Mouse (Mus musculus): ENCODE results near the gene Tdgf1. TPM values are rescaled to one million over a fixed set of nuclear protein-coding genes. Genes with fewer than 3 reads are reported as not detected.

Gene Tdgf1
- polyA plus RNA-seq, 1 experiment from 2014 or later, result not detected

DNA sequence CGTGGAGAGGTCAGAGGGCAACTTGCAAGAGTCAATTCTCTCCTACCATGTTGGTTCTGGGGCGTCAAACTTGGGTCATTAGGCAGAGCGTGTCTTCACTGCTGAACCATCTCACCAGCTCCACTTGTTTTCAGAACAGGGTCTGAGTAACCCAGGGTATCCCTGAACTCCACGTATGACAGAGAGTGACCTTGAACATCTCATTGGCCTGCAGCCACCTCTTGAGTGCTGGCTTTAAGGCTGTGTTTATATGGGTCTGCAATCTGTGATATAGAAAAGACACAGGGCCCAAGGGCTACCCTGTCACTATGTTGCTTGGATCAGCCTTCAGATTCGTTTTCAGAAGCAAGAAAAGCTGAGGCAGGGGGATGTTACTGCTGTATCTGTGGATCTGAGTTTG is 13.7 kb upstream of the Tdgf1 start:
- WGBS (ENCODE audit: insufficient replicate concordance), result 69% methylated on average over 5 of the region's 5 CpGs
- H3K9me3 ChIP-seq (ENCODE audit: low read length), result no peaks in the 10 kb centered on the region
- H3K9ac ChIP-seq (replicated peaks), result no peak overlapping the region
- H3K27me3 ChIP-seq (ENCODE audit: insufficient read depth, low read length), result 0 out of 2 replicates have a peak, but pooled peaks cover 2% of the 10 kb centered on the region
- no peak overlapping the region for H3K4me3 ChIP-seq (ENCODE audit: low read depth, low read length)
- ATAC-seq, result no peak
- no peak overlapping the region for H3K27ac ChIP-seq (ENCODE audit: low read depth)
- no peaks in the 10 kb centered on the region for H3K36me3 ChIP-seq (replicated peaks; ENCODE audit: insufficient read depth, low read length)
- H3K4me1 ChIP-seq (ENCODE audit: insufficient read depth), result no peaks in the 10 kb centered on the region
- TF ChIP-seq CTCF (IDR thresholded peaks at IDR 0.05; ENCODE audit: low read depth) (no peak), EP300 (IDR thresholded peaks at IDR 0.05; ENCODE audit: low read depth) (no peak)
- DNase-seq, result no peak
- H3K4me2 ChIP-seq (ENCODE audit: low read depth, low read length), result no peak overlapping the region

DNA sequence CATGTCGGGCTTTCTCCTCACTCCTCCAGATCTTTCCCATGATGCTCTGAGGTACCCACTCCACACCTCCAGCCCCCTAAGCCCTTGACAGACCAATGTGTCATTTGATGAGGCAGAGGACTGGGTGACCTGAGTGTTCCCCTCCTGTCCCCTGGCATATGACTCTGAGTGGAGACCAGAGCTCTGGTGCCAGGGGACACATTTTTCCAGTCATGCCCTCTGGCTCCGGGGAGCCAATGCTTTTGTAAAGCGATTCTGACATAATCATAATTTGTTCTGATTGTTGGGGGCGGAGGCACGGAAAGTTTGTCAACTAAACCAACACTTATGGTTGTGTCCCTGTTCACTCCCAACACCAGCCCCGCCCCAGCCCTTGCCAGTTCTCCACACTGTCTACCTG is 10.0 kb upstream of the Tdgf1 start:
- Histone ChIP-seq H3K4me2 (ENCODE audit: low read depth, low read length) (no peak overlapping the region), H3K9me3 (ENCODE audit: low read length) (no peaks in the 10 kb centered on the region), H3K9ac (replicated peaks) (no peak overlapping the region), H3K4me1 (ENCODE audit: insufficient read depth) (no peaks in the 10 kb centered on the region; the same call in 1 of the 2 replicates), H3K27ac (ENCODE audit: low read depth) (no peak overlapping the region), H3K27me3 (ENCODE audit: insufficient read depth, low read length) (0 out of 2 replicates have a peak, but pooled peaks cover 2% of the 10 kb centered on the region), H3K36me3 (replicated peaks; ENCODE audit: insufficient read depth, low read length) (no peaks in the 10 kb centered on the region), H3K4me3 (ENCODE audit: low read depth, low read length) (no peak overlapping the region)
- ATAC-seq, result no peak
- no peak for DNase-seq
- WGBS (ENCODE audit: insufficient replicate concordance), result 79% methylated on average over 6 of the region's 6 CpGs
- TF ChIP-seq EP300 (IDR thresholded peaks at IDR 0.05; ENCODE audit: low read depth) (no peak), CTCF (IDR thresholded peaks at IDR 0.05; ENCODE audit: low read depth) (no peak)

DNA sequence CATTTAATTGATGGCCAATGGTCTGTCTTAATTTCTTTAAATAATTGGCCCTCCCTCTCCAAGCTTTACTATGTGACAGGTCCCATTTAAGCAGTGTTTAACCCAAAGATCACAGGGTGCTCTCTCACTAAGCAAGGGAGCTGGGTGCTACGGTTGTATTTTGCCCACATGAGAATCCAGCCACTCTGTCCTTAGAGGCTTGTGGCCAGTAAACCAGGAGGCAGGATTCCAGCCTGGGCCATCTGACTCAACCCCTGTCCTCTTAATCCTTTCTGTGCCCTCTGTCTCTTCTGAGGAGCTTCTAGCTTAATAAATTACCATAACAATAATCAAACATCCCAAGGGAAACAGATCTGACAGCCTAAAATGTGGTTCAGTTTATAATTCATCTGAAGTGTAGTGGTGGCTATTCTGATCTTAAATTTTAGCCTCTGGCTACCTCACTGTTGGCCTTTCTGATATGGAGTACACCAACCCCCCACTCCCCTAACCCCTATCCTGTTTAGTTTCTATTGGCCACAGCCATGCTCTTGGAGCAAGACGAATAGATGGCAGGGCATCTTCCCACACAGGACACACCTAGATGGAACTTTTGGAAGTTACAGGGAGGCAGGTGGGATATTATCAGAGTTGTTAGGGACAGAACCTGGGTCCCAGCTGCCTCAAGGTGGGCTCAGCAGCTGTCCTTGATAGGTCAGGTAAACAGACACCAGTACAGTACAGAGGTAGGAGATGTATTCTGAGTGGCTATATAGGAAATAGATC is 8.9 kb upstream of the Tdgf1 start:
- Histone ChIP-seq H3K36me3 (replicated peaks; ENCODE audit: insufficient read depth, low read length) (no peaks in the 10 kb centered on the region), H3K27ac (ENCODE audit: low read depth) (no peak overlapping the region), H3K4me1 (ENCODE audit: insufficient read depth) (no peaks in the 10 kb centered on the region; the same call in 1 of the 2 replicates), H3K27me3 (ENCODE audit: insufficient read depth, low read length) (0 out of 2 replicates have a peak, but pooled peaks cover 2% of the 10 kb centered on the region), H3K9ac (replicated peaks) (no peak overlapping the region), H3K4me2 (ENCODE audit: low read depth, low read length) (peak overlapping the region; percentile 90), H3K4me3 (ENCODE audit: low read depth, low read length) (no peak overlapping the region), H3K9me3 (ENCODE audit: low read length) (no peaks in the 10 kb centered on the region)
- no peak for DNase-seq
- no peak for TF ChIP-seq CTCF (IDR thresholded peaks at IDR 0.05; ENCODE audit: low read depth)
- TF ChIP-seq EP300 (IDR thresholded peaks at IDR 0.05; ENCODE audit: low read depth), result no peak
- 53% methylated on average over 2 of the region's 2 CpGs for WGBS (ENCODE audit: insufficient replicate concordance)
- ATAC-seq, result no peak

GRCm38 (mm10) chr9:110953550-110954461 is 7.8 kb upstream of the Tdgf1 start:
- TF ChIP-seq CTCF (IDR thresholded peaks at IDR 0.05; ENCODE audit: low read depth) (peak; percentile 67), EP300 (IDR thresholded peaks at IDR 0.05; ENCODE audit: low read depth) (no peak)
- Histone ChIP-seq H3K4me3 (ENCODE audit: low read depth, low read length) (peak overlapping the region; percentile 56), H3K4me1 (ENCODE audit: insufficient read depth) (no peaks in the 10 kb centered on the region; the same call in 1 of the 2 replicates), H3K36me3 (replicated peaks; ENCODE audit: insufficient read depth, low read length) (no peaks in the 10 kb centered on the region), H3K9me3 (ENCODE audit: low read length) (no peaks in the 10 kb centered on the region), H3K9ac (replicated peaks) (peak overlapping the region; percentile 44; the same call in 1 of the 2 replicates), H3K27ac (ENCODE audit: low read depth) (no peak overlapping the region), H3K4me2 (ENCODE audit: low read depth, low read length) (peak overlapping the region; percentile 90), H3K27me3 (ENCODE audit: insufficient read depth, low read length) (0 out of 2 replicates have a peak, but pooled peaks cover 2% of the 10 kb centered on the region)
- ATAC-seq (peak; percentile 69), DNase-seq (peak; percentile 71)
- 2% methylated on average over 44 of the region's 44 CpGs for WGBS (ENCODE audit: insufficient replicate concordance)

DNA sequence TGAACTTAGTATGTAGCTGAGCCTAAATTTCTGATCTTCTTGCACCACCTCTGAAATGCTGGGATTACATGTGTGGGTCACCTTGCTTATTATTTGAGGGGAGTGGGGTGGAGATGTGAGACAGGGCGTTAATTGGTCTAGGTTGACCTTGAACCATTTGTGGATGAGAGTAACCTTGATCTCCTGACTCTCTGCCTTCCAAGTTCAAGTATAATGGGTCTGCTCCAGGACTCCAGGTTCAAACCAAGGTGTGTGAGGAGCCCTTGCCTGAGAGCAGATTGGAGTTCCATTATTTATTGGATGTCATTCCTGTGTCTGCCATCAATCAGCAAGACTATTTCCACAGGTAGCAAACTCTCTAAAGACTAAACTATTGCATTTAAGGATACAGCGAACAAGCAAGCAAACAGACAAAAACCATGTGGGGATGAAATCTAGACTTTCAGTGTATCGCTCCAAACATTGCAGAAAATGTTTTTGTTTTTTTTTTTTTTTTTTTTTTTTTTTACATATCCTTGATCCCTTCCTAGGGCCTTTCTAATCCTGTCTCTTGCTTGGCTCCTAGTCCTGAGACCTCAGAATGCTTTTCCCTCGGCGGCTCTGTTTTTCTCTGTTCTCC is 7.1 kb upstream of the Tdgf1 start:
- ATAC-seq (no peak), DNase-seq (no peak)
- WGBS (ENCODE audit: insufficient replicate concordance), result 40% methylated on average over 5 of the region's 5 CpGs
- Histone ChIP-seq H3K4me3 (ENCODE audit: low read depth, low read length) (peak overlapping the region; percentile 56), H3K9ac (replicated peaks) (no peak overlapping the region), H3K4me2 (ENCODE audit: low read depth, low read length) (peak overlapping the region; percentile 90), H3K36me3 (replicated peaks; ENCODE audit: insufficient read depth, low read length) (no peaks in the 10 kb centered on the region), H3K9me3 (ENCODE audit: low read length) (no peaks in the 10 kb centered on the region), H3K4me1 (ENCODE audit: insufficient read depth) (no peaks in the 10 kb centered on the region; the same call in 1 of the 2 replicates), H3K27me3 (ENCODE audit: insufficient read depth, low read length) (0 out of 2 replicates have a peak, but pooled peaks cover 2% of the 10 kb centered on the region), H3K27ac (ENCODE audit: low read depth) (no peak overlapping the region)
- TF ChIP-seq CTCF (IDR thresholded peaks at IDR 0.05; ENCODE audit: low read depth) (no peak), EP300 (IDR thresholded peaks at IDR 0.05; ENCODE audit: low read depth) (no peak)

Data from liver, postnatal 0 days (tissue).